Mouse (Mus musculus) CH12F3 (cell line): ENCODE data around the gene Prrx2.

ENCODE experiments used
- in situ Hi-C: fragments of 300-500 bp; cut with MboI; formaldehyde crosslinking; loops from 2 replicates; pipeline ENCODE4 v1.14.3; 2020; ENCODE audit warnings: low sequenced_read_pairs

Prrx2 gene

DNA sequence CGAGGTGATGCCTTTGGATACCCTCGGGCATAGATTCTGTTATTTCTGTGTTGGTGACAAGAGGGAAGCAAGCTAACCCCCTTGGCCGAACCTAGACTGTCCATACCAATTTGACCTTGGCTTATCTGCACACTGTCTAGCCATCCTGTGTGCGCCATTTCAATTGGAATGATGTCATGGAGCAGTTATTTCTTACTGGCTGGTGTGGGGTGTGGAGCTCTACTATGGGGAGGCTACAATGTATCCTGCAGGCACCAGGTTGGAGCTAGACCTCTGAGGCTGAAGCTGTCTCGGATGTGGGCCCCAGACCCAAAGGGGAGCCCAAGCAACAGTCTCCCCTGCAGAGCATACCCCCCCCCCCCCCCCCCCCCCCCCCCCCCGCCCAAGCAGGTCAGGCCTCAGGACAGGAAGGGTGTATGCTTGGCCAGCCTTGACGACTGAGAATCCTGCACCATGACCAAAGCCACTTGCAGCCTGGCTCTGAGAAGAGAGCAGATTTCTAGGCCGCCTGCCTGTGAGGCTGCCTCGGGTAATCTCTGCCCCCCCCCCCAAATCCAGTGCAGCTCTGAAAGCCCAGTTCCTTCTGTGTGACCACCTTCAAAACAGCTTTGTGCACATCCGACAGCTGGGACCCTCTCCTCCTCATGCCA, at the start of gene Prrx2:
Gene Prrx2, plus strand, starts transcription at position 600 of the 650 bp plus-strand sequence.
- in situ Hi-C loops = no loop called here

GRCm38 (mm10) chr2:30787466-30787865, 47.3 kb upstream of the Prrx2 start:
- in situ Hi-C loops = no loop called here

GRCm38 (mm10) chr2:30792061-30792460, 42.7 kb upstream of the Prrx2 start:
- in situ Hi-C loops = loop anchor here (10.0 kb wide), 1 partner anchor 357 kb away; no protein-coding TSS in a partner anchor

DNA sequence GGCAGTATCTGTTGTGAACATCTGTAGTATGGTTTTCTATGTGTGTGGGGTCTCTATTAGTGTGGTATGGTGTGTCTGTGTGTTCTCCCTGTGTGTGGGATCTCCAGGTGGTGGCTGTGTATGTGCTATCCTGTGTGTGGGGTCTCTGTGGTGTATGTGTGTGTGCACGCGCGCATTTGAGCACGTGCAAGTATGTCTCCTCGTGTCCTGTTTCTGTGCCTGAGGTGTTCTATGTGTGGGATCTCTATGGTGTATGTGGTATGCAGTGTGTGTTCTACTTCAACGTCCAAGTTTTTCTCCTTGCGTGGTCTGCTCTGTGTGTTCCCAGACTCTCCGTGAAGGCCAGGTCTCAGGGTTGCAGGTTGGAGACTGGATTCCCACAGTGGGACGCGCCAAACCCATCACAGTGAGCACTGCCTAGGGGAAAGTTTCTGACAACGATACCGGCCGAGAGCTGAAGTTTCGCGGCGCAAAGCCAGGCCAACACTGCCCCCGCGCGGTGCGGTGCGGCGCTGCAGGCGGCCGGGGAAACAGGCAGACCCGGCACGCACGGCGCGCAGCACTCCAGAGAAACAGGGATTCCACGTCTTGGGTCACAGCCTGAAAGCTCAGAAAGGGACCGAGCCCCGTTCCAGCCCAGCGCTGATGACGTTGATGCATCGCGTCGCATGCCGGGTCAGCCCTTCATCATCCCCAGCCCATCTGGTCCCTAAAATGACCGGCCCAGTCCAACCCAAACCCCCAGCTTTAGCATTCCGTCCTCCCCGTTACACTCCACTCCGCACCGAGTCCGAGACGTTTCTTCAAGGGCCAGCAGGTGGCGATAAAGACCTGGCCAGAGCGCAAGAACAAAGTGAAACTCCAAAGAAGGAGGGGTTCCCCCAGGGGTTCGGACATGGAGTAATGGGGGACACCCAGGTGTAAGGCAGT, 40.3 kb upstream of the Prrx2 start:
- in situ Hi-C loops = loop anchor here (10.0 kb wide), 1 partner anchor 360 kb away; no protein-coding TSS in a partner anchor

DNA sequence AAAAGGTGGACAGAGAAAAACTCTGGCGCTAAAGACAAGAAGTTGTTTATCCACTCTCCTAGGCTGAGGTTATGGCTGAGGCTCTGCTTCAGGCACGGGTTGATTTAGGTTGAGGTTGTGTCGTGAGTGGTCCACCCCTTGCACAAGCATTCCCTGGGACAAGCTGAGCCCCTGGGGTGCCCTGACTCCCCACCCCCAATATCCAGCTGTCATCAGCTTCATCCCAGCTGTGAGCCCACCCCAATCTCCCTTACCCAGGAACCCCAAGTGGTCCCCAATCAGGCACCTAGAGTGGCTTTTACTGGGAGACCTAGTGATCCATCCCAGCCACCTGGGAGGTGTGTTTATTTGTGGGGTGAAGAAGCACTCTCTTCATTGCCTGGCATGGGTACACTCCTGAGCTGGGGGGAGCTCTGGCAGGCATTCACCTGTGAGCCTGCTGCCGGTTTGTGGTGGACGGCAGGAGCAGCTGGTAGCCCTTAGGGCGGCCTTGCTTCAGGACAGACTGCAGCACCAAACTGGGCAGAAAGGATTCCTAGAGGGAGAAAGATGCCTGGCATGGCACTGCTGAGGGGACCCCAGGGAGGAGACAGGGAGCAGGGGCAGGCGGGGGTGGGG, 39.4 kb upstream of the Prrx2 start:
- in situ Hi-C loops = loop anchor here (10.0 kb wide), 1 partner anchor 361 kb away; no protein-coding TSS in a partner anchor

DNA sequence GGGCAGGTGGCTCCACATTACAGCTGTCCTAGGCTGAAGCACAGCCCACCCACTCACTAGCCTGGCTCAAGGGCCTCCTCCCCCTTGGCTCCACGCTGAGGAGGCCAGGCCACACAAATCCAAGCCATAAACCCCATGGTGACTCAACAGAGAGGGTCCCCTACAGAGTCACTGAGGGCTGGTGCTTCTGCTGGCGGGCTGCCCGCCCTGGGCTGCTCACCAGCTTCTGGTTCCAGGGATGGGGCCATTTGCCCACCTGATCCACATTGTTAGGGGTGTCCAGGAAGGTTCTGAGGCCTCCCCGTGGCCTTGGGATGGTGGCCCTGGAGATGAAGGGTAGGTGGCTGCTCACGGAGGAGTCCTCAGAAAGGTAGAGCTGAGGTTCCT, 38.9 kb upstream of the Prrx2 start:
- in situ Hi-C loops = loop anchor here (10.0 kb wide), 1 partner anchor 361 kb away; no protein-coding TSS in a partner anchor

DNA sequence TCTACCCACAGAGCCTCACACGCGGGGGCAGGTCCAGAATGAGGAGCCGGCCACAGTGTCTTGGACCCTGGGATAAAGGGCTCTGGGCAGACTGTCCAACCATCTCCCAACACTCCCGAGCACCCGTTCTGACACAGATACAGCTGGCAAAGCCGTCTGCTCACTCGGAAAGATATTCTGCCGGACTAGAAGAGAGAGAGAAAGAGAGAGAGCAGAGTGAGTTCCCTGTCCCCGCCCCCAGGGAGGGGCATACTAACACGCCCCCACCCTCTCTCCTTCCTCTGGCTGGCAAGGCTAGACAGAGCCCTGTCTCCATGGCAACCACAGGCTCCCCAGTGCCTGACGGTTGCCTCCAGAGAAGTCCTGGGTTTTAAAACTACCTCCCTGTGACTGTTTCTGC, 38.4 kb upstream of the Prrx2 start:
- in situ Hi-C loops = loop anchor here (10.0 kb wide), 1 partner anchor 362 kb away; no protein-coding TSS in a partner anchor

DNA sequence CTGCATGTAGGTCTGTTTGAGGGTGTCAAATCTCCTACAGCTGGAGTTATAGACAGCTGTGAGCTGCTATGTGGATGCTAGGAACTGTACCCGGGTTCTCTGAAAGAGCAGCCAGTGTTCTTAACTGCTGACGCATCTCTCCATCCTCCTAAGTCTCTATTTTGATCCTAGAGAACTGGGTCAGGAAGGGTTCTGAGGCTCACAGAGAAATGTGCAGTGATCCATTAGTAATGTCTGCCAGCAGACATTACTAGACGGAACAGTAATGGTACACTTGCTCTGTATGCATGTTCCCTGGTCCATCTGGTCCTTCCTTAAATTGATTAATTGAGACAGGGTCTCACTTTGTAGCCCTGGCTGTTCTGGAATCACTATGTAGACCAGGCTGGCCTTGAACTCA, 35.3 kb upstream of the Prrx2 start:
- in situ Hi-C loops = loop anchor here (10.0 kb wide), 1 partner anchor 365 kb away; no protein-coding TSS in a partner anchor

DNA sequence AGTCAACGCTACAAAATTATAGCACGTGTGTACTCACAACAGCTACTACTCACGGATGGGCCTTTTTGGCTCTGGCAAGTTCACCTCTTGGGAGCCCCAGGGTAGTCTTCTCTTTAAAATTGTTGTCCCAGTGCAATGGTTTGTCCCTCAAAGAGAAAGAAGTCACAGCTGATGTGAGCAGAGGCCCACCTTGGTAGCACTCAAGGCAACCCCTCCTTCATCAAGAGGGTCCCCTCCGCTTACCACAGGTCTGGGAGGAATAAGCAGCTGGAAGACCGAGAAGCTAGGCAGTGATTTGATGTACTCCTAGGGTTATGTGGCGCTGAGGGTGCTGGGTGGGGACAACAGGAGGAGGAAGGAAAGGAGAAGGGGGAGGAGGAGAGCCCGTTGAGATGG, 34.1 kb upstream of the Prrx2 start:
- in situ Hi-C loops = no loop called here

- in situ Hi-C loops = no loop called here
Observed at GRCm38 (mm10) chr2:30801067-30801852, 33.5 kb upstream of the Prrx2 start.

DNA sequence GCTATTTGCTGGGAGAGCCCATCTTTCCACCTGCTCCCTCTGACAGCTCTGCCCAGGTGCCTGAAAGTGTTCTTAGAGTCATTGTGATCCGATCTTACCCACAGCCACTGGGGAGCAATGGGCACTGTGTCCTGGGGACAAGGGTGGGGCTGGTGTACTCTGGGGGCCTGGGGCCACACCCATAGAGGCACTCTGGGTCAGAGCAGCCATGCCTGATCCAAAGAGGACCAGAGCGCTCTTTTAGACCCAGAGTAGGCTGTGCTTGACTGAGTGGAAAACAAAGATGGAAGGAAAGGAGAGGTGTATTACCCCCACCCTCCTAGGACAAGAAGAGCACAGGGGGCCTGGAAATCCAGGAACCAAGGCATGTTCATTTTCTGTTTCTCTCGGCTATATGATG, 31.2 kb upstream of the Prrx2 start, which contains the start of gene 1700001O22Rik:
Gene 1700001O22Rik, minus strand, starts transcription at position 58 of the 400 bp plus-strand sequence.
- in situ Hi-C loops = no loop called here

GRCm38 (mm10) chr2:30805983-30806382, 28.8 kb upstream of the Prrx2 start:
- in situ Hi-C loops = no loop called here

- in situ Hi-C loops = no loop called here
Observed at GRCm38 (mm10) chr2:30807147-30807647, 27.6 kb upstream of the Prrx2 start.

DNA sequence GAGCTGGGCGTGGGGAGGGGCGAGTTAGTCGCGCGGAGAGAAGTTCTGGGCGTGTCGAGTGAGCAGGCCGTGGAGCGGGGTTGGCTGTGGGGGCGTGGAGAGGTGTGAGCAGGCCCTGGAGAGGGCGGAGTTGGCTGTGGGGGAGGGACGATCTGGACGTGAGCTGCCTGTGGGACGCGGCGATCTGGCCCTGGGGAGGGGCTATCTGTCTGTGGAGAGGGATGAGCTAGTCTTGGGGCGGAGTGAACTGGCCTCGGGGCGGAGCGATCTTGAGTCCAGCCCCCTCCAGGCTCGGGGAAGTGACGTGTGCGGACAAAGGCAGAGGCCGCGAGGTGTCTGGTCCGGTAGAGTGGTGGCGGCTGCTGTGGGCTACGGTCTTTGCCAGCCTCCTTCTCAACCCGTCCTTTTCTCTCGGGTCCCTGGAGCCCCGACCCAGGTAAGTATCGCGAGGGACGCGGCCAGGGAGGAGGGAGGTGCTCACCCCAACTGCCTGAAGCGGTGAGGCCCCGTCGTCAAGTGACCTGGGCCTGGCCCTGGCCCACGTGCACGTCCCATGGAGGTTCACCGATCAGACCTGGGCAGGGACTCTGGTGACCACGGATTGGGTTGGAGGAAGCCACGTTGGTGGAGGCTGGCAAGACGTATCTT, 27.0 kb upstream of the Prrx2 start, which contains the start of gene Ntmt1:
Gene Ntmt1, plus strand, starts transcription at position 179 of the 648 bp plus-strand sequence.
- in situ Hi-C loops = no loop called here

GRCm38 (mm10) chr2:30808296-30808655, 26.5 kb upstream of the Prrx2 start:
- in situ Hi-C loops = no loop called here

DNA sequence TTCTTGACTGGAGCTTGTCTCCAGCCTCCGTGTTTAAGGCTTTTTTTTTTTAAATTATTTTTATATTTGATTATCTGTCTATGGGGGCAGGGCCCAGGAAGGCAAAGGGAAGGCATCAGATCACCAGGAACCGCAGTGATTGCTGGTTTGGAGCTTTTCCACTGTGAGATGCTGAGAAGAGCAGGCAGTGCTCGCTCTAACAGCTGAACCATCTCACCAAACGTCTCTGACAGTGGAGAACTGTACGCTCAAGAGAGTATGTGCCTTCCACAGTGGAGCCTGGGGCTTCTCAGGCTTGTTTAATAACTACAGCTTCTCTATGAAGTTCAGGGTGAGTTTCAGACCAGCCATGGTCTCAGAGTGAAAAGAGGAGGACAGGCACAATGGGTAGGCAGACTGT, 25.3 kb upstream of the Prrx2 start:
- in situ Hi-C loops = no loop called here

- in situ Hi-C loops = no loop called here
Observed at GRCm38 (mm10) chr2:30810573-30810972, 24.2 kb upstream of the Prrx2 start.

DNA sequence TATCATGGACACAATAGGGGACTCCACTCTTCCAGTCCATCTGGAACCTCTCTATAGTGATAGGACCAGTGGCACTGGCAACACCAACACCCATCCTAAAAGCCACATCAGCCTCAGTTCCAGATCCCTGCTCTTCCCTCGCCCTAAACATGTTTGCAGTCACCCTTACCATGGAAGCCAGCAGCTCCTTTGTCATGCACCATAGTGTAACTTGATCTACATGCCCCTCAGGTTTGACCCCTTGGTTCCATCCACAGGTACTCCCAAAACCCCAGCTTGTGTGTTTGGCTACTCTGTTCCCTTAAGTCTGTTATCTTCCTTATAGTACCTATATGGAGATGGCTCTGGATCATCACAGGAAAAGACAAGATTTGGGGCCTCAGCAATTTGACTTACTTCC, 18.4 kb upstream of the Prrx2 start:
- in situ Hi-C loops = no loop called here

- in situ Hi-C loops = no loop called here
Observed at GRCm38 (mm10) chr2:30819873-30820272, 14.9 kb upstream of the Prrx2 start.

DNA sequence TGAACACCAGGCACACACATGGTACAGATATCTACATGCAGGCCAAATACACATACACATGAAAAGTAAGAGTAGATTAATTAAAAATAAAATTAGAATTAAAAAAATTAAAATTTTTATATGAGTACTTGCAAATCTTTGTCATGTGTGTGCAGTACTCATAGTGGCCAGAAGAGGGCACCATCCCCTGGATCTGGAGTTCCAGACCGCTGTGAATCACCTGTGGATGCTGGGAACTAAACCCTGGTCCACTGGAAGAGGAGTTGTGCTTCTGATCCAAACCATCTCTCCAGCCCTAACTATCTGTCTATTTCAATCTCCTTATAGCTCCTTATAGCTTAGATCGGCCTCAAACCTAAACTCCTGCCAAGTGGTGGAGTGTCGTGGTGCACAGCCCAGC, 13.7 kb upstream of the Prrx2 start:
- in situ Hi-C loops = no loop called here
